Comparison of ENCODE assay signal across 7 mouse cellular contexts in genomic region chr1:88276524-88277097, GRCm38 (mm10). TPM values are rescaled to one million over a fixed set of nuclear protein-coding genes. Genes with fewer than 3 reads are reported as not detected.
DNase-seq lines count a peak whose midpoint lies in the region; ATAC-seq and TF ChIP-seq lines count a peak whose summit lies in the region.

No protein-coding gene starts in this region.

- H3K4me2 ChIP-seq in lung, postnatal 0 days (replicated peaks; ENCODE audit: low read depth, low read length) = peak overlapping the region; percentile 68
- peak overlapping the region; percentile 58 for H3K4me2 ChIP-seq in embryonic facial prominence, embryonic 14.5 days (ENCODE audit: low read depth, low read length)
- peak overlapping the region; percentile 49 for H3K4me2 ChIP-seq in intestine, embryonic 14.5 days (ENCODE audit: low read length)
- peak overlapping the region; percentile 53 for H3K4me2 ChIP-seq in midbrain, embryonic 12.5 days (replicated peaks)

- H3K4me3 ChIP-seq in lung, postnatal 0 days (ENCODE audit: low read depth, low read length) = peak overlapping the region; percentile 65
- H3K4me3 ChIP-seq in embryonic facial prominence, embryonic 14.5 days (ENCODE audit: low read depth, low read length) = peak overlapping the region; percentile 47
- peak overlapping the region; percentile 59 for H3K4me3 ChIP-seq in intestine, embryonic 14.5 days (ENCODE audit: low read depth, low read length)
- peak overlapping the region; percentile 49 for H3K4me3 ChIP-seq in midbrain, embryonic 12.5 days

- H3K27ac ChIP-seq in lung, postnatal 0 days (ENCODE audit: low read length) = peak overlapping the region; percentile 57
- H3K27ac ChIP-seq in embryonic facial prominence, embryonic 14.5 days (replicated peaks; ENCODE audit: low read depth, low read length) = peak overlapping the region; percentile 77
- peak overlapping the region; percentile 79 for H3K27ac ChIP-seq in intestine, embryonic 14.5 days (ENCODE audit: low read depth)
- H3K27ac ChIP-seq in midbrain, embryonic 12.5 days (replicated peaks) = peak overlapping the region; percentile 68

- H3K9ac ChIP-seq in lung, postnatal 0 days (replicated peaks; ENCODE audit: low read depth) = peak overlapping the region; percentile 50
- H3K9ac ChIP-seq in embryonic facial prominence, embryonic 14.5 days (ENCODE audit: low read depth, low read length) = peak overlapping the region; percentile 75
- peak overlapping the region; percentile 71 for H3K9ac ChIP-seq in intestine, embryonic 14.5 days (ENCODE audit: low read length)
- H3K9ac ChIP-seq in midbrain, embryonic 12.5 days (replicated peaks) = peak overlapping the region; percentile 72

- no peak for TF ChIP-seq CTCF in lung, postnatal 0 days (IDR thresholded peaks at IDR 0.05)

- ATAC-seq in lung, postnatal 0 days = peak; percentile 2; the same call in 1 of the 2 replicates
- peak; percentile 11; the same call in 1 of the 2 replicates for ATAC-seq in embryonic facial prominence, embryonic 14.5 days (ENCODE audit: low read depth)
- ATAC-seq in intestine, embryonic 14.5 days (replicated peaks; ENCODE audit: low FRiP score, low TSS enrichment, low read depth) = peak; percentile 37
- peak; percentile 47 for ATAC-seq in midbrain, embryonic 12.5 days (ENCODE audit: low FRiP score, low read depth)

- H3K36me3 ChIP-seq in lung, postnatal 0 days (ENCODE audit: insufficient read depth, low read length) = peaks cover 6% of the 10 kb centered on the region; the same call in 1 of the 2 replicates
- peaks cover 42% of the 10 kb centered on the region for H3K36me3 ChIP-seq in embryonic facial prominence, embryonic 14.5 days (ENCODE audit: control insufficient read depth, insufficient read depth, low read length)
- peaks cover 43% of the 10 kb centered on the region for H3K36me3 ChIP-seq in intestine, embryonic 14.5 days (ENCODE audit: control insufficient read depth, insufficient read depth, low read length)
- peaks cover 34% of the 10 kb centered on the region for H3K36me3 ChIP-seq in midbrain, embryonic 12.5 days

- whole genome bisulfite sequencing in lung, postnatal 0 days = 13% methylated on average over 10 of the region's 10 CpGs
- WGBS in embryonic facial prominence, embryonic 14.5 days = 24% methylated on average over 10 of the region's 10 CpGs
- 22% methylated on average over 10 of the region's 10 CpGs for WGBS in intestine, embryonic 14.5 days
- 30% methylated on average over 10 of the region's 10 CpGs for WGBS in midbrain, embryonic 12.5 days

- no peaks in the 10 kb centered on the region for H3K9me3 ChIP-seq in lung, postnatal 0 days (ENCODE audit: low read length)
- H3K9me3 ChIP-seq in embryonic facial prominence, embryonic 14.5 days (ENCODE audit: control insufficient read depth, low read length) = 0 out of 2 replicates have a peak, but pooled peaks cover under 1% of the 10 kb centered on the region
- no peaks in the 10 kb centered on the region for H3K9me3 ChIP-seq in intestine, embryonic 14.5 days (ENCODE audit: control insufficient read depth, low read length)
- H3K9me3 ChIP-seq in midbrain, embryonic 12.5 days = peaks cover 3% of the 10 kb centered on the region

- no peak for TF ChIP-seq EP300 in lung, postnatal 0 days (IDR thresholded peaks at IDR 0.05)

- H3K4me1 ChIP-seq in lung, postnatal 0 days (ENCODE audit: insufficient read depth, low read depth, low read length) = peaks cover 16% of the 10 kb centered on the region; the same call in 1 of the 2 replicates
- peaks cover 15% of the 10 kb centered on the region for H3K4me1 ChIP-seq in embryonic facial prominence, embryonic 14.5 days (ENCODE audit: control insufficient read depth, insufficient read depth, low read length)
- peaks cover 24% of the 10 kb centered on the region for H3K4me1 ChIP-seq in intestine, embryonic 14.5 days (replicated peaks; ENCODE audit: control insufficient read depth, insufficient read depth, low read length)
- peaks cover 16% of the 10 kb centered on the region for H3K4me1 ChIP-seq in midbrain, embryonic 12.5 days

- no peaks in the 10 kb centered on the region for H3K27me3 ChIP-seq in lung, postnatal 0 days (replicated peaks; ENCODE audit: insufficient read depth, low read length)
- H3K27me3 ChIP-seq in embryonic facial prominence, embryonic 14.5 days (replicated peaks; ENCODE audit: control insufficient read depth, insufficient read depth, low read length) = no peaks in the 10 kb centered on the region
- no peaks in the 10 kb centered on the region for H3K27me3 ChIP-seq in intestine, embryonic 14.5 days (replicated peaks; ENCODE audit: control insufficient read depth, insufficient read depth, low read length)
- H3K27me3 ChIP-seq in midbrain, embryonic 12.5 days = no peaks in the 10 kb centered on the region

- DNase-seq in lung, postnatal 0 days (ENCODE audit: low spot score) = peak; percentile 71
- no peak for DNase-seq in lung, postnatal 25 days (ENCODE audit: low spot score)
- DNase-seq in embryonic facial prominence, embryonic 14.5 days (ENCODE audit: low spot score) = no peak
- DNase-seq in intestine, embryonic 14.5 days (ENCODE audit: low spot score) = no peak
- DNase-seq in left cerebral cortex, adult 18-20 months (ENCODE audit: low spot score in 2 of 2) = no peak
- DNase-seq in cerebellum, adult 18-20 months = no peak

RNA-seq across cellular contexts. Expression of gene Hjurp, which starts 0.8 kb away (rescaled TPM):
- polyA plus RNA-seq in lung, postnatal 0 days (2015; fragmentation: Nextera tagmentation; extraction: Ambion mirVana) = 21.9 and 26.0 TPM in 2 replicates
- polyA plus RNA-seq in embryonic facial prominence, embryonic 14.5 days (2014; fragmentation: Nextera tagmentation; extraction: Ambion mirVana) = 110 and 137 TPM in 2 replicates
- 182 and 203 TPM in 2 replicates for polyA plus RNA-seq in intestine, embryonic 14.5 days (2014; fragmentation: Nextera tagmentation; extraction: Ambion mirVana)
- 189 and 190 TPM in 2 replicates for polyA plus RNA-seq in midbrain, embryonic 12.5 days (2016; fragmentation: Nextera tagmentation; extraction: Ambion mirVana)
- 10 to 100 TPM; 46.6 to 48.6 TPM for total RNA-seq in left cerebral cortex, adult 18-20 months (2021)

RNA-seq across cellular contexts. Expression of gene Trpm8, which starts 0.8 kb away (rescaled TPM):
- polyA plus RNA-seq in lung, postnatal 0 days (2015; fragmentation: Nextera tagmentation; extraction: Ambion mirVana) = 0.05 TPM in 1 of 2 replicates, not detected in the other
- 0.07 TPM in 1 of 2 replicates, not detected in the other for polyA plus RNA-seq in embryonic facial prominence, embryonic 14.5 days (2014; fragmentation: Nextera tagmentation; extraction: Ambion mirVana)
- polyA plus RNA-seq in intestine, embryonic 14.5 days (2014; fragmentation: Nextera tagmentation; extraction: Ambion mirVana) = not detected in 2 replicates
- polyA plus RNA-seq in midbrain, embryonic 12.5 days (2016; fragmentation: Nextera tagmentation; extraction: Ambion mirVana) = not detected in 2 replicates
- total RNA-seq in left cerebral cortex, adult 18-20 months (2021) = under 1 TPM; 0.26 to 0.30 TPM

RNA-seq across cellular contexts. Expression of gene Mroh2a, which starts 49.8 kb away (rescaled TPM):
- 0.15 and 0.43 TPM in 2 replicates for polyA plus RNA-seq in lung, postnatal 0 days (2015; fragmentation: Nextera tagmentation; extraction: Ambion mirVana)
- 1.7 and 2.2 TPM in 2 replicates for polyA plus RNA-seq in embryonic facial prominence, embryonic 14.5 days (2014; fragmentation: Nextera tagmentation; extraction: Ambion mirVana)
- 1.1 and 2.8 TPM in 2 replicates for polyA plus RNA-seq in intestine, embryonic 14.5 days (2014; fragmentation: Nextera tagmentation; extraction: Ambion mirVana)
- 1.1 and 1.6 TPM in 2 replicates for polyA plus RNA-seq in midbrain, embryonic 12.5 days (2016; fragmentation: Nextera tagmentation; extraction: Ambion mirVana)
- under 1 TPM in 1 of 2 experiments, not detected in 1; 0.58 TPM for total RNA-seq in left cerebral cortex, adult 18-20 months (2021)
